Mouse (Mus musculus): ENCODE measurements at regions not wholly inside any gene's neighbourhood (a gene's known extent, or its start where the extent isn't known, plus 50 kb on each side); places are given as distances from the start of the nearest gene placed in this dataset.

DNA sequence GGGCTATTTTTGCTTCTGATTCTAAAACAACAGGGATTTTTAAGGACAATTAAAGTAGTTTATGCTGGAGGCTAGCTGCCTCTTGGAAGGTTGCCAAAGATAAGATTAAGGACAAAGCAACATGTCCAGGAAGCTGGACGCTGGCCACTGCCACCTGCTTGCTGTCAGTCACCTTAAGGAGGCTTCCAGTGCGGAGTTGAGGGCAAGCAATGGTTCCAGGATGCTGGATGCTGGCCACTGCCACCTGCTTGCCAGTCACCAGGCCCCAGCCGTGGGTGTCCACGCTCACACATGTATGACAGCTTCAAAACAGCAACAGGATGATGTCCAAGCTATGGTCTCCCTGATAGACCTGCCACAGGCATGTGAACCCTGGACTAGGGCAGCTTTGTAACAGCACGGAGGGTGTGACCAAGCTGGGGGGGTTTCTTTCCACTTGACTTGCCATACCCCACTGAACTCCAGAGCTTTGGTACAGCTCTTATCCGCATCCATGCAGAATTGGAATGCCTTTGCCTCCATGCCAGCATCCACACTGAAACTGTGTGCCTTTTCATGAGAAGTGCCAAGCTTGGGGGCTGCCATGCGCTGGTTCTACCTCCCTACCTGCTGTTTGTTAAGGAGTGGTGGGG is 174.6 kb downstream of the Glrx3 start:
- TF ChIP-seq POLR2A (IDR thresholded peaks at IDR 0.05; ENCODE audit: insufficient read depth, low read depth, low read length) = no peak
- TF ChIP-seq CTCF (IDR thresholded peaks at IDR 0.05) = no peak
- no peak for TF ChIP-seq EP300 (IDR thresholded peaks at IDR 0.05; ENCODE audit: insufficient read depth, low read depth, low read length)

Data from heart, adult 2 months (tissue).